Mouse (Mus musculus): ENCODE results near the gene Cyp19a1.

The Cyp19a1 gene

DNA sequence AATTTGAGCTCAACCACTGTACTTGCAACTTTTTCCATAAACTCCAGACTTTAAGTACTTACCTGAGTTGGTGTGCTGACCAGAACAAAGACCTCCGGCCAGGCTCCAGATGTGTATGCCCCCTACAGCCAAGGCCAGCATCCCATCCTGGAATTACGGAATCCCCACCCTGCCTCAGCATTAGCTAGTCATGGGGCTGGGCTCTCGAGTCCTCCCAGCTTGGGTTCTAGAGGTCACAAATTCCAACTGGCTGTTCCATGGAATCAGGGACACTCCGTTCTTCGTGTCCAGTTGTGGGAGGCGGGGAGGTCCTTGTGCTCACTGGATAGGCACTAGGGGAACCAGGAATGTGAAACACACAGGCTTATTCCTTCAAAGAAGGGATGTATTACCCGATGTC is at the start of gene Cyp19a1:
Cyp19a1 (minus strand) TSS at position 101 of the 400 bp plus-strand sequence.
- no peak for DNase-seq (ENCODE audit: low read depth)

GRCm38 (mm10) chr9:54316363-54316762 is 48.5 kb upstream of the Cyp19a1 start:
- DNase-seq (ENCODE audit: low read depth): no peak

DNA sequence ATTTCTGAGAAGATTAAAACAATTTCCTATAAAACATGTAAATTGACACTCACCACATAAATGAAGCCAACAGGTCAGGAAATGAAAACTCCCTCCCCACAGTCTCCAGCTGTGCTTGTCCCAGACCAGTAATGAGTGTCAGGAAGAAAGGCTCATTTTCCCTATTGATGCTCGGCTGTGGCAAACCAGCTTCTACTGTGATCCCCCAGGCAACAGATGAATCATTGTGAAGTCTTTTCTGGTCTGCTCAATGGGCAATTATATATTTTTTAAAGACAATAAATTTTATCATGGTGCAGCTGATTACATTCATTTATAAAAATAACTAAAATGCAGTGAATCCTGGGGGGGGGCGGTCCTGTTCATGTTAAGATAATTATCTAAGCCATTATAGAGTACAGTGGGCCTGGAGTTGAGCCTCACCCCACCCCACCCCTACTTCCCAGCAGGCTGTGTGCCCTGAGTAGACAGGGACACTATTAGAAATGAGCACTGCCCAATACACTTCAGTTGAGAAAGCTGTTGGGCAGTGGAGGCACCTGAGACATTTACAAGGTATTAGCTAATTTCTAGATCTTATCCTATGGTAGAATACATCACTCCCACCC is 40.9 kb upstream of the Cyp19a1 start:
- DNase-seq (ENCODE audit: low read depth): no peak

GRCm38 (mm10) chr9:54308209-54308608 is 40.3 kb upstream of the Cyp19a1 start:
- no peak for DNase-seq (ENCODE audit: low read depth)

- DNase-seq (ENCODE audit: low read depth): no peak
Measured at GRCm38 (mm10) chr9:54301255-54301654, 33.3 kb upstream of the Cyp19a1 start.

DNA sequence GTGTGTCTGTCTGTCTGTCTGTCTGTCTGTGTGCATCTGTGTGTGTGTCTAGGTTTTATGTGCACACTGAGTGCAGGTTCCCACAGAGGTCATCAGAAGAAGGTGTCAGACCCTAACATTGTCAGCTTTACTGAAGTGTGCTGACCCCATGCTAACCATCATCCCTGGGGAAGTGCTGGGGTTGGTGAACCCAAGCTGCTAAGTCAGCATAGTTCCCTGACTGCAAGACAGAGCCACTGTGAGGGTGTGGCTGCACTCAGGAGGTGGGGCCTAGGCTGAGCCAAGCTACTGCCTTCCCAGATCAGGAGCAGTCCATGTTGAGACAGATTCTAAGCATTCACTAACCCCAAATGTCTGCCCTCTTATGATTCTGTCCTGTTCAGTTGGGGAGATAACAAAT is 31.9 kb upstream of the Cyp19a1 start:
- DNase-seq (ENCODE audit: low read depth): no peak

DNA sequence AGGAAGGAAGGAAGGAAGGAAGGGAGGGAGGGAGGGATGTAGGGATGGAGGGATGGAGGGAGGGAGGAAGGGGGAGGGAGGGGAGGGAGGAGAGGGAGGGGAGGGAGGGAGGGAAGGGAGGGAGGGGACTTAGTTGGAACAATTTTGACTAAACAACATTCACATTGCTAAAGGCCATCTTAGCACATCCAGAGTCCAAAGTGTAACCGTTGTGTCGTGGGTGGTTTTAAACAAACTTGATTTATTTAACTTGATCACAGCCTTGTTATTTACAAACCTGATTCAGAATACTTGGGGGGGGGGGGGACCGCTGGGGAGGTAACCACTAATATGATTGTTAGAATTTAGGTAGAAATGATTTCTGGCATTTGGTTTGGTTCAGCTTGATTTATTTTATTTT is 31.5 kb upstream of the Cyp19a1 start:
- no peak for DNase-seq (ENCODE audit: low read depth)

DNA sequence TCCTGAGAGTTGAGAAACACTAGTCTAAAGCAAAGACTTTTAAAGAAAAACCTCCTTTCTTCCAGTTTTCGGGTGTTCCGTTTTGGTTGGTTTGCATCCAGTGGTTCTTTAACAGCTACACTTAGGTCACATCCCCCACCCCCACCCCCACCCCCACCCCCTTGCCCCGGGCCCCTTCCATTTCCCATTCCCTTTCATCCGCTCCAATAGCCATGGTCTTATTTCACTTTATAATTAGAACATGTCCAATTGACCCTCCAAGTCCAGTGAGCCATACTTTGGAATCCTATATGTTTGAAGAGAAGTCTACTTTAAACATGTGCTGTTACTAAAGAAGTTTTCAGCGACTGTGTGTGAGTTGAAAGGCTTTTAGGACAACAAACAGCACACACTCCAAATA is 19.9 kb upstream of the Cyp19a1 start:
- no peak for DNase-seq (ENCODE audit: low read depth)

DNA sequence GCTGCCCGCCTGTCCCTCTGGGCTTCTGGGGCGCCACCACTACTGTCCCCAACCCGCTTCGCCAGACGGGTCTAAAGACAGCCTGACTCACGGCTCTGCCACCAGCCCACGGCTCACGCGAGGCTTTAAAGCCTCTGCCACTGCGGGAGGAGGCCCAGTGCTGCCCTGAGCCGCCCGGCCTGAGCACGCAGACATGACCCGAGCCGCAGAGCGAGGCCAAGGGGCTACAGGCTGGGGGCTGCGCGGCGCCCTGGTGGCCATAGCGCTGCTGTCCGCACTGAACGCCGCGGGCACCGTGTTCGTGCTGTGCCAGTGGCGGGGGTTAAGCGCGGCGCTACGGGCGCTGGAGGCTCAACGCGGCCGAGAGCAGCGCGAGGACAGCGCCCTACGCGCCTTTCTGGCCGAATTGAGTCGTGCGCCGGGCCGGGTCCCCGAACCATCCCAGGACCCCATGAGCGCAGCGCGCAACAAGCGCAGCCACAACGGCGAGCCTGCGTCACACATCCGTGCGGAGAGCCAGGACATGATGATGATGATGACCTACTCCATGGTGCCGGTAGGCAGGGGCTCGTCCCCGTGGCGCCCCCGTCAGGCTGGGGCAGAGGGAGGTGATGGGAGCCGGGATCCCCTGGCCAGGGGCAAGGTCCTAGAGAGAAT is 18.5 kb upstream of the Cyp19a1 start, which contains the start of gene Gldn:
Gldn (plus strand) TSS at position 156 of the 657 bp plus-strand sequence.
- no peak for DNase-seq (ENCODE audit: low read depth)

- no peak for DNase-seq (ENCODE audit: low read depth)
Measured at GRCm38 (mm10) chr9:54279046-54279589, 11.2 kb upstream of the Cyp19a1 start.

DNA sequence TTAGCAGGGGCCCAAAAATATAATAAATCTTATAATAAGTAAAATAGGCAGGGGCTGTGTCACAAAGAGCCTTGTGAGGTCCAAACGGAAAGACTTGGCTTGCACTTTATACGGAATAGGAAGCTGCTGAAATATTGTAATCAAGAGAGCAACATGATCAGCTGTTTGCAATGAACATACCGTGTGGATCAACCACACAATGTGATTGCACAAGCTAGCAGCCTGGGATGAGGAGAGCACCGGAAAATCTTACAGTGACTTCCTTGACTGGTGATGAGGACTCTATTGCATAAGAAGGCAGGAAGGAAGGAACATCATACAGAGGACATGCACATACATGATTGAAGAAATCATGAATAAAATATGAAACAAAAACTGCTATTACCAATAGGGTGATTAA is 7.4 kb upstream of the Cyp19a1 start:
- DNase-seq (ENCODE audit: low read depth): peak; percentile 31

GRCm38 (mm10) chr9:54270889-54271288 is 3.0 kb upstream of the Cyp19a1 start:
- DNase-seq (ENCODE audit: low read depth): peak; percentile 3

DNA sequence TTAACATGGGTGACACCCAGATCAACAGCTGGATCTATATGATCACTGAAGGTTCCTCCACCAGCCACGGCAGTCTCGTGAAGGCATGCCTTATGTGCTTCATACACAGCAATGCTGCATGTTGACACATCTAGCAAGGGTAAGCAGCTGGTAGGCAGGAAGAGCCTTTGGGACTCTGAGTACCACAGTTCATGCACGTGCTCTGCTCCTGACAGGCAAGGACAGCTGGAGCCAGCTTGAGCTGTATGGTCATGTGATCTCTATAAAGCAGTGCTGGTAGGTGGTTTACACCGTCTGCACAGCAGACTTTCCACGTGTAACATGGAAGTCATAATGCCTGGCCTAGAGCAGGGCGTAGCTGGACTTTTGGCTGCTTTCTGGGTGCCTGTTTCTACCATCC is 2.1 kb upstream of the Cyp19a1 start:
- no peak for DNase-seq (ENCODE audit: low read depth)

- DNase-seq (ENCODE audit: low read depth): no peak
Measured at GRCm38 (mm10) chr9:54264754-54265153, 3.2 kb downstream of the Cyp19a1 start.

DNA sequence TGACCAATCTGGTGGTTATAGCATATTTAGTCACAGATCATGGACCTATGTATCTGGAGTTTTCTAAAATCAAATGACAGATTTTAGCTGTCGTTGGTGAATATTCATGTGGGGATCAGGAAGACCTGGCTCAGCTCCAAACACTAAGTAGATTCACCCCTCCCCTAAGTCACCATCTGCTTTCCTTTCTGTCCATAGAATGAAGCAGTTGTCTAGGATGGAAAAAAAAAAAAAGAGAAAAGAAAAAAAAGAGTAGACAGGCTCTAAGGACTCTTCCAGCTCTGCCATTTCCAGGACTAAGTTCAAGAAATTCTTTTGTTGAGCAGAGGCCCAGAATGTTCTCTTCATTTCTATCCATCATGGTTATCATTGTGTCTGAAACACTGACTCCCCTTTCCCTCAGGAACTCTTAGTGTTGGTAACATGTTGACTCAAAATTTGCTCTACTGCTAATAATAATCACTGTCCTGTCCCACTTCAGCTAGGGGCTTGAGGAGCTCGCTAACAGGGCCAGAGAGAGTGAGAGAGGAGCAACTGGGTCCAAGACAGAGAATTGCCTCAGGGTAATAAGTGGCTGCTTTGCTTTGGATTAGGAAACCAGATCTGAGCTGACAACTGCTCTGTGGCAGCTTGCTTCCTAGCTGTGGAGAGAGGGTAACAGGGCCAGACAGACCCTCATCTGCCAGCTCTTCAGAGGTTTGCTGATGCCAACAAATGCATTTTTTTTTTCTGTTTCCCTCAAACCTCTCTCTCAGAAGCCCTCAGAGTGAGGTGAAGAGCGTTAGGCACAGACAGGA is 22.8 kb downstream of the Cyp19a1 start:
- DNase-seq (ENCODE audit: low read depth): no peak

DNA sequence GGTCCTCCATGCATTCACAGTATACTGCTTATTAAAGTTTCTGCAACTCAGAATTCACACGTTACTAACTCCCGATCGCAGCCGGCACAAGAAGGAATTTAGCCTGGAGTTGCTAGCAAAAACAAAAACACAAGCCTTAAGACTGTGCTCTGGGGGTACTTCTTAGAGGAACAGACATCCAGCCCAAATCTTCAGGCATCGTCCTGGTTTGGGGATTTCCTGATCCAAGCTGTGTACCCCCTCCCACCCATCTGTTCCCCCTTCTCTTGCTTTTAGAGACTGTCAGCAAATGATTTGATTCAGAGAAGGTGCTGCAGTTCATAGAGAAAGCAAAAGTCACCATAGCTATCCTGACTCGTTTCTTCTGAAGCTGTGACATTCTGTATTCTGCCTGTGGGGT is 40.3 kb downstream of the Cyp19a1 start:
- DNase-seq (ENCODE audit: low read depth): no peak

DNA sequence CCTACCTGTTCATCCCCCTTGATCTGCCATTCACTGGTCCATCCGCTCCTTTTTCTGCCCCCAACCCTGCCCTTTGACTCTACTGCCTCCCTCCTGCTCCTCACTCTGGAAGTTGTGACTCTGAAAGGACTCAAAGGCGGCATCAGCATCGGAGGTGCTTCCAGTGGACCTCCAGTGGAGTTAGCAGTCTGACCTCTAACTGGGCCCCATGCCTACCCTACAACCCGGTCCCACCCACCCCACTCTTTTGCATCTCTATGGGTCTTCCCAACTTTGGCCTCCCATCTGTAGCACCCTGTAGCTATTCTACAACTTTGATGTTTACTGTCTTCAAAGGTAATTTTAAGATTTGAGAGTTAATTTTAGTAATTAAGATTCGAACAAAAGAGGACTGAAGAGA is 51.4 kb downstream of the Cyp19a1 start:
- no peak for DNase-seq (ENCODE audit: low read depth)

DNA sequence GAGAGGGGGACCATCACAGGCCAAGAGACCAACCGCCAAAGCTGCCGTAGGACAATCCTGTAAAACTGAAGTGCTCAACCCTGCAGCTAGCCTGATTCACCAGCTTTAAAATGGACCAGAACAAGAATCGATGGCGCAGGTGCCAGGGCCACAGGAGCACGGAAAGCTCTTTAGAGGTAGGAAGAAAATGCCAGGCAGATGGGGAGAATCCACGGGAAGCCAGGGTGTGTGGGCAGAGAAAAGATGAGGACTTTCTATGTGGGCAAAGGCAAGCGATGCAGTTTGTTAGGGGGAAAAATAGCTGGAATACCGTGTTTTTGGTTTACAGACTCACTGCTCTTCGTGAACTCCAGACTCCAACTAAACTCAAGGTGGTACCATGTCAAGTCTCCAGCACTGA is 53.0 kb downstream of the Cyp19a1 start:
- no peak for DNase-seq (ENCODE audit: low read depth)

GRCm38 (mm10) chr9:54194790-54195189 is 73.1 kb downstream of the Cyp19a1 start:
- peak; percentile 14 for DNase-seq (ENCODE audit: low read depth)

- no peak for DNase-seq (ENCODE audit: low read depth)
Measured at GRCm38 (mm10) chr9:54191435-54191834, 76.5 kb downstream of the Cyp19a1 start.

- no peak for DNase-seq (ENCODE audit: low read depth)
Measured at GRCm38 (mm10) chr9:54182484-54182883, 85.4 kb downstream of the Cyp19a1 start.

DNA sequence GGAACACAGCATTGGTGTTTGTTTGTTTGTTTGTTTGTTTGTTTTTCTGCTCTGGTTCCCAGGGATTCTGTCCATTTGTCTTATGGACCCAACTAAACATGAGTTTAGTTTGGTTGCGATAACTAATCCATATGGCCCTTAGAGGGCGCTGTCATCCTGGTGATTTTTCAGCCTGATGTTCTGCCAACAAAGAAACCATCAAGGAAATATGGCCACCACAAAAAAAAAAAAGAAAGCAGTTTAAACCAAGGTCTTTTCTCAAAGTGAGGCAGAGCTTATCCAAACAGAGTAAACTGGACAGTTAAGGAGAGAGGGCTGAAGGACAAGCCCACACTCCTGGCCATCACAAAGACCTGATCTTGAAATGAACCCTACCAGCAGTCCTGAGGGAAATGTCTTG is 86.6 kb downstream of the Cyp19a1 start:
- DNase-seq (ENCODE audit: low read depth): peak; percentile 67

- DNase-seq (ENCODE audit: low read depth): no peak
Measured at GRCm38 (mm10) chr9:54180216-54180615, 87.7 kb downstream of the Cyp19a1 start.
